Mouse (Mus musculus): ENCODE results near the gene Espn. TPM values are rescaled to one million over a fixed set of nuclear protein-coding genes. Genes with fewer than 3 reads are reported as not detected.
A peak's percentile ranks its signal among the peaks of the same experiment; 100 is the strongest.

Espn gene
- polyA plus RNA-seq, 1 experiment = 0.48 TPM

DNA sequence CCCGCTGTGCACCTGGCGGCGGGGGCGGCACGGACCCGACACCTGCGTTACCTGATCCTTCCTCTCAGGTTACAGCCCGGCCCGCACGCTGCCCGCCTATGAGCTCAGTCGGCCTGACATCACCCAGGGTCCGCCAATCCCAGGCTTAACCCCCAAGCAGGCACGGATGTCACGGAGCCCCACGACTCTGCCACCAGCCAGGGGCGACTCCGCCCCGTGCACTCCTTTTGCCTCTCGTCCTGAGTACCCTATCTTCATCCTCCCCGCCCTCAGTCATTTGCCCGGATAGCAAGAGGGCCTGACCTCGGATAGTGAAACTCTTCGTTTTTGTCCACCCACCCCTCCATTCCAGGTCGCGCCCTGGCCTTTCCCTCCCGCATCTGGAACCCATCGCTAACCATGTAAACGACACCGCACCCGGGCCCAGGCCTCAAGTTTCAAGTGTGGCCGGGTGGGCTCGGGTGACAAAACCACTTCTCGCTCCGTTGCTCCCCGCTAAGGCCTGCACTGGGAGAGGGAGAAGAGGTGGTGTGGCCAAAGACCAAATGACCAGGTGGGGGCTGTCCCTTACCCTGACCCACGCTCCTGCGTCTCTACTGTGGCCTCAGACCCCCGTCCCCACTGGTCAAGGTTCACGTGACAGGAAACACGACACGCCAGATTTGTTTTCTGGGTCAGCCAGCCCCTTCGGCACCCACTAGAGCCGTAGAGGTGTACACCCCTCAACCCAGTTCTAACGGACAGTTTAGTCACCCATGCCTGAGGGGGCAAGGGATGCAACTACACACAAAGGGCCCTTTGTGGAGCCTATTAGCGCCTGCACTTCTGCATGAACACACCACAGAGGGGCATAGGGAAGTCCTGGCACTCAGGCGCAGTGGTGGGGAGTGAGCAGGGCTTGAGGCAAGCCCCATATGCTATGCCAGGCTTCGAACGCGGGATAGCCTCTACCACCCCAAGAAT, 20.1 kb downstream of the Espn start:
- peak; percentile 72 for DNase-seq (ENCODE audit: low read depth)
- no peak for TF ChIP-seq POLR2A (IDR thresholded peaks at IDR 0.05; ENCODE audit: borderline replicate concordance, extremely low read depth, insufficient read depth, insufficient read length, poor library complexity, severe bottlenecking)

DNA sequence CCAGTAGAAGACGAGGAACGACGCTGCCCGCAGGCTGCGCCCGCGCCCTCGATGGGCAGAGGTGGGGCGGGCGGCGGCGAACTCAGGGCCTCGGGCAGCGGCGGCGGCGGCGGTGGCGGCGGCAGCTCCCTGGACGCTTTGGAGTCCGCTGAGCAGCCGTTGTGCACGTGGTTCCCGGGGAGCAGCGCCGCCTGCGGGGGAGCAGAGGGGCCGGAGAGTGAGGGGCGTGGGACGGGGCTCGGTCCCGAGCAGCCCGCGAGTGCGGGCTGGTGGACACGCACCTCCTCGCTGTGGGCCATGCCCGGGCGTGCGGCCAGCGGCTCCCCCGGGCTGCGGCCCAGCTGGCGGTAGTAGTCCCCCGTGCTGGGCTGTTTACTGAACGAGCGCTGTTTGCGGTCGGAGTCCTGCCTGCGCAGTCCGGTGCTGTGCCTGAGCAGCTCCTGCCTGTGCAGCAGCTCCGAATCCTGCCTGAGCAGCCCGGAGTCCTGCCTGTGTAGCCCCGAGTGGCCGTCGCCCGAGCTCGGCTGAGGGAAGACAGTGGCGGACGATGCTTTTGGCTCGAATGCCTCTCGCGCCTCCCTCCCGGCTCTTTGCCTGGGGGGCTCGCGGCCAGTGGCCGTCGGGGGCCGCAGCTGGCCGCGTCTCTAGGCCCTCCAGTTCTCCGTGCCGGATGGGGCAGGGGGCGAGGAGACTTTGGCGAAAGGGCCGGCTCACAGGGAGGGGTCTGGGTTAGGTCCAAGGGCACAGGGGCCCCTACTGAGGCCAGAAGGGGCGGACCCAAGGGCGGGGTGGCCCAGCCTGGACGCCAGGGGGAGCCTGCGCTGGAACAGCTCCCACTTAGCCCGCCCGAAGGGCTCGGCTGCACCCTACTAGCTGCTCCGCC, 21.2 kb downstream of the Espn start:
- TF ChIP-seq POLR2A (IDR thresholded peaks at IDR 0.05; ENCODE audit: borderline replicate concordance, extremely low read depth, insufficient read depth, insufficient read length, poor library complexity, severe bottlenecking) (no peak), CTCF (IDR thresholded peaks at IDR 0.05; ENCODE audit: borderline replicate concordance, extremely low read depth, insufficient read depth, insufficient read length) (no peak)
- DNase-seq (ENCODE audit: low read depth) = peak; percentile 73

DNA sequence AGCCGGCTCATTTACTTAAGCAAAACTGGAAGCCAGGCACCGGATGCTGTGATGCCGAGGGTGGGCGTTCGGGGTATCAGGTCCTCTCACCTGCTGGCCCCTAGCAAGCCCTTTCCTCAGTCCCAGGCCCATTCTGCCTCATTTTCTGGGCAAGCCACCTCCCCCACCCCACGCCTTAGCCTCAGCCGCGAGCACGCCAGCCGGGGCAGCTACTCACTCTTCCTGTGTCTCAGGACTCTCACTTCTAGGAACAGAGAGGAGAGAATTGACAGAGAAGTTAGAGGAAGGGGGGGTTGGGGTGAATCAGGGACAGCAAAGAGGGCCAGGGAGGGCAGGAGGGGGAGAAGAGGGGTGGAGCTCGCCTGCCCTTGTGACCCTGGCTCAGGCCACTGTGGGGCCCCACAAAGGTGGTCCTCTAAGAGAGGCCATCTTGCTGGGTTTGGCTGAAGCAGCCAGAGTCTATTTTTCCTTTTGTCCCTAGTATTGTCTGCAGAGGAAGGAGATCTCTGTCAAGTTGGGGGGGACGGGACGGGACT, 22.7 kb downstream of the Espn start:
- TF ChIP-seq CTCF (IDR thresholded peaks at IDR 0.05; ENCODE audit: borderline replicate concordance, extremely low read depth, insufficient read depth, insufficient read length) = no peak
- no peak for TF ChIP-seq POLR2A (IDR thresholded peaks at IDR 0.05; ENCODE audit: borderline replicate concordance, extremely low read depth, insufficient read depth, insufficient read length, poor library complexity, severe bottlenecking)
- DNase-seq (ENCODE audit: low read depth) = no peak

DNA sequence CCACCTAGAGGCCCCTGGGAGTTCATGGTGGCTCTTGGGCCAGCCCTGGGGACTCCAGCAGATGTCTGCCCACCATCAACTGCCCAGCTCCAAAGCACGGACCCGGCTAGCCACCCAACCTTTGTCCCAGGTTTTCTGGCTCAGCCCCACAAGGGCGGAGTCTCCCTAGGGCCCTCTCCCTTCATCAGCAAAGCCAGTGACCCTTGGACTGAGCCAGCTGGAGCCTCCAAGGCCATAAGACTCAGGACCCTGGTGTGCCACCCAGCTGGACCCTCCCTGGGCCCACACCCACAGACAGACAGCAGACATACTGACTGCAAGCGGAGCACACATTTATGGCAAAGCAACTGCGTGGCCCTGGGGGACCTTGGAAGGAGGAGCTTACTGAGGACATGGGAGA, 23.4 kb downstream of the Espn start:
- TF ChIP-seq POLR2A (IDR thresholded peaks at IDR 0.05; ENCODE audit: borderline replicate concordance, extremely low read depth, insufficient read depth, insufficient read length, poor library complexity, severe bottlenecking) = no peak
- no peak for TF ChIP-seq CTCF (IDR thresholded peaks at IDR 0.05; ENCODE audit: borderline replicate concordance, extremely low read depth, insufficient read depth, insufficient read length)
- DNase-seq (ENCODE audit: low read depth) = no peak

DNA sequence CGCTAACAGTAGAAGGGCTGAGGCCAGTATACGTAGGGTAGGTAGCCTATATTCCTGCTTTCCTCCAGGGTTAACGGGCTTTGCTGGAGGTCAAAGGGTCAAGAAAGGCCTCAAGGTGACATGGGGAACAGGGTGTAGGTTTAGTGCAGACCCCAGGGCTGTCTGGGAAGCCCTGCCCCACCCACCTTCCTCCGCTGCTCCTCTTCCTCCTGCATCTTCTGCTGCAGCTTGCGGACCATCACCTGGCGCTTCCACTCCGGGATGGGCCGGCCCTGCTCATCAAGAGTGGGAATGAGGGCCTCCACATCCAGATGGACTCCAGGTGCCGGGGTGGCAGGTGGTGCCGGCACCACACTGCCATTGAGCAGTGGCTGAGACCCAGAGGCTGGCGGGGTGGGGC, 24.3 kb downstream of the Espn start:
- no peak for TF ChIP-seq CTCF (IDR thresholded peaks at IDR 0.05; ENCODE audit: borderline replicate concordance, extremely low read depth, insufficient read depth, insufficient read length)
- TF ChIP-seq POLR2A (IDR thresholded peaks at IDR 0.05; ENCODE audit: borderline replicate concordance, extremely low read depth, insufficient read depth, insufficient read length, poor library complexity, severe bottlenecking) = no peak
- no peak for DNase-seq (ENCODE audit: low read depth)

DNA sequence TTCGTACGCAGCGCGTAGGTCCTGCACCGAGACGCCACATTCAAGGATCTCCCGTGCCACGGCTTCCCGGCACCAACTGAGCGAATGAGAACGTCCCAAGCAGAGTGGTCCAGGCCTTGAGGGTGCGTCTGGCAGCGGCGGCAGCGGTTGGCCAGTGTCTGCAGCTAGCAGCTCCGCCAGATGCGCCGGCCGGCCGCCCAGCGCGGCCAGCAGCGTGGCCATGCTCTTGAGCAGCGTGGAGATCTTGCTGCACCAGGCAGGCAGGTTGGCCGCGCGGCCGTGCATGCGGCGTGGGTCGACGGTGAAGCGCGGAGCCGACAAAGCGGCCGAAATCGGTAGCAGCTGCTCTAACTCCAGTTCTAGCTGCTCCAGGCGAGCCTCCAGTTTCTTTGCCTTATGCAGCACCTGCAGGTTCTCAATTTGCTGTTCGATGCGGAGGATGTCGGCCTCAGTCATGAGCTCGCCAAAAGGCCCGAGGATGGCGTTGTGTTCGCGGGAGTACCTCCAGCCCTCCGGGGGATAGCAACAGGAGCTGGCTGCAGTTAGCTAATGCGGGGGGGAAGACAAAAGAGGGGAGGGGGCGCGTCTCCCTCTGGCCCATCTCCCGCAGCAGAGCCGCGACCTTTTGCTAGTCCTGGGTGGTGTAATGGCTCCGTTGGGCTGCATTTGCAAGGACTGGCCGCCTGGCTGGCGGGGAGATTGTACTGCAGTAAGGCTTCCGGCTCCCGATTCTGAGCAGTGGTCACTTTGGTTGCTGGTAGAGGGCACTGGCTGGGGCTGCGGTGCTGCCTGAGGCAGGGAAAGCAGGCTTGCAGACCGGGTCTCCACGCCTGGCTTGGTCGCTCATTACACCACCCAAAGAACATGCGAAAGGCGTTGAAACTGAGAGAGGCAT, 25.9 kb downstream of the Espn start:
- TF ChIP-seq CTCF (IDR thresholded peaks at IDR 0.05; ENCODE audit: borderline replicate concordance, extremely low read depth, insufficient read depth, insufficient read length) = no peak
- TF ChIP-seq POLR2A (IDR thresholded peaks at IDR 0.05; ENCODE audit: borderline replicate concordance, extremely low read depth, insufficient read depth, insufficient read length, poor library complexity, severe bottlenecking) = no peak

DNA sequence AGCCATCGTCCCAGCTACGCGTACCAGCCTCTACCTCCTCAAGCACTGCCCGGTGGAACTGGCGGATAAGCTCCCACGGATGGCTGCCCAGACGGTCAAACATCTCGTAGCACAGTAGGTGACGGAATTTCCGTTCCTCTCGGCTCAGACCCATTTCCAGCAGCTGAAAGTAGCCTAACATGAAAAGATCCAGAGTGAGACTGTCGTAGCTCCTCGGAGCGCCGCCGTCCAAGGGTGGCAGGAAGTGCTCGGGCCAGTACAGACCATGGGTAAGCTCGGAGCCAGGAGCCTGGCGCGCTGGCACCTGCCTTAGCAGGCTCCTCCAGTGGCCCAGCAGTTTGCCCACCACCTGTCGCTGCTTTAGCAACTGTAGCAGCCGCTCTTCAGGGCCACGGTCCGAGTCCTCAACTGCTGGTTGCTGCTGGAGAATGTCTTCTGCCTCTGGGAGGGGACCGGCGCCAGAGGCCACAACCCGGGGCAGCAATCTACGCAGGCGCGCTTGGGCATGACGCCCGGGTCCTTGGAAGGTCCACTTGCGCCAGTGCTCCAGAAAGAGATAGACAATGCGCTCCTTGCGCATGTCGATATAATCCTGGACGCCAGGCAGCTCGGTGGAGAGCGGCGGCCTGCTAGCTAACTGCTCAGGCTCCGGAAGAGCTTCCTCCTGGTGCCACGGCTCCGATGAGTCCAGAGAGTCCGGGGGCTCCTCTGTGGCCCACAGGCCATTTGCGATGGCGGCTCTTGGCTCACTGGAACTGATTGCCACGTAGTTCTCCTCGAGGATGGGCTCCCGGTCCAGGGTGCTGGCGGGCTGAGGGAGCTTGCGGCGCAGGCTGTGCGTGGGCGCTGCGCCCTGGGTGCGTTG, 26.8 kb downstream of the Espn start:
- TF ChIP-seq CTCF (IDR thresholded peaks at IDR 0.05; ENCODE audit: borderline replicate concordance, extremely low read depth, insufficient read depth, insufficient read length) (no peak), POLR2A (IDR thresholded peaks at IDR 0.05; ENCODE audit: borderline replicate concordance, extremely low read depth, insufficient read depth, insufficient read length, poor library complexity, severe bottlenecking) (no peak)
- no peak for DNase-seq (ENCODE audit: low read depth)

More for the DNA sequence above, 25.9 kb downstream of the Espn start:
- DNase-seq (ENCODE audit: low read depth) = no peak

DNA sequence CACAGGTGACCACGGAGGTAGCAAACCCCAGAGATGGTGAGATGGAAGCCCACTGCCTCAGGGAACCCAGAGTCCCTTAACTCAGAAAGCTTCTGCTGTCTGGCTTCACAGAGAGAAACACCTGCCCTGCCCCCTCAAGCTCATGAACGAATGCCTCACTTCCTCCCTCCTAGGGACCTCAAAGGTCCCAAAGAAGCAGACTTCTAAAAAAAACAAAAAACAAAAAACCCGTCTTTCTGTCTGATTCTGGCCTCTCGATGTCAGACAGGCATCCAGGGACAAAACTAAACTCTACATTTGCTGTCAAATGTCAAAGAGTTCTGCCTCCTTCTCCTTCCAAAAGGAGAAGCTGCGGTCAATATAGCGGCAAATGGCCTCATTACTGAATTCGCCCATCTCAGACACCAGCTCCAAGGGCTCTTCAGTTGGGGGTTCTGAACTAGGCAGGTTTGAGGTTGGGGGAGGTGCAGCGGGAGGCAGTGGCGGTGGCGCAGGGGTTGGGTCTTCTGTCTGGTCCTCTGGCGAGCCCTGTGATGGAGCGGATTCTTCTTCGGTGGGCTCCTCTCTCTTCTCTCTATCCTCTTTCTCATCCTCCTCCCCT, 27.7 kb downstream of the Espn start:
- DNase-seq (ENCODE audit: low read depth) = no peak
- TF ChIP-seq CTCF (IDR thresholded peaks at IDR 0.05; ENCODE audit: borderline replicate concordance, extremely low read depth, insufficient read depth, insufficient read length) (no peak), POLR2A (IDR thresholded peaks at IDR 0.05; ENCODE audit: borderline replicate concordance, extremely low read depth, insufficient read depth, insufficient read length, poor library complexity, severe bottlenecking) (no peak)

DNA sequence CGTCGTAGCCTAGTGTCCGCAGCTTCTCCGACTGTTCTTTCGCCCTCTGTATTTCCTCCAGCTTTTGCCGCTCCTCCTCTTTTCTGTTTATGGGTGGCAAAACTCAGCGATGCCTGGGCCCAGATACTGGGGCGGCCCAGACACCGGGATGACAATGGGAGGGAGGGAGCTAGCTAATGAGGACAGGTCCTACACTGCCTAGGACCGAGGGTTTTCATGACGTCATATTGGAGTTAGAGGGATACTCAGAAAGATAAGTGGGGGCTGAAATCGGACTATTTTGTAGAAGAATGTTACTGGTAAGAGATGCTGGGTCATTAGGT, 31.0 kb downstream of the Espn start:
- DNase-seq (ENCODE audit: low read depth) = no peak
- TF ChIP-seq POLR2A (IDR thresholded peaks at IDR 0.05; ENCODE audit: borderline replicate concordance, extremely low read depth, insufficient read depth, insufficient read length, poor library complexity, severe bottlenecking) (no peak), CTCF (IDR thresholded peaks at IDR 0.05; ENCODE audit: borderline replicate concordance, extremely low read depth, insufficient read depth, insufficient read length) (no peak)

All from brain, embryonic 14.5 days (tissue).